Mouse (Mus musculus) heart, embryonic 12.5 days (tissue): Measurements from ENCODE around the gene Tmem181a. TPM values are rescaled to one million over a fixed set of nuclear protein-coding genes. Genes with fewer than 3 reads are reported as not detected.
"Not testable (repeated sequence)": the region's sequence is repeated elsewhere in the genome, so short reads cannot be mapped to it uniquely, and the experiment has no call there.

Experiments
- ATAC-seq: fragments of 200-750 bp; cut with Nextera tagmentation; 2 replicates; pipeline ENCODE4 v1.8.0; 2017; ENCODE audit warnings: moderate TSS enrichment, moderate library complexity; ENCODE audit not compliant: insufficient number of reproducible peaks, low FRiP score
- H3K27ac ChIP-seq: fragments of 300-500 bp; sonication (generic); 2 replicates; pipeline ENCODE4 v1.5.1; 2016; ENCODE audit warnings: mild to moderate bottlenecking, moderate library complexity; ENCODE audit not compliant: poor library complexity, severe bottlenecking
- H3K27me3 ChIP-seq: fragments of 300-500 bp; sonication (generic); replicated peaks from 2 replicates; pipeline ENCODE4 v1.6.1; 2016; ENCODE audit warnings: mild to moderate bottlenecking, moderate library complexity
- H3K36me3 ChIP-seq: fragments of 300-500 bp; sonication (generic); 2 replicates; pipeline ENCODE4 v1.6.1; 2016; ENCODE audit warnings: mild to moderate bottlenecking, moderate library complexity
- H3K4me1 ChIP-seq: fragments of 300-500 bp; sonication (generic); replicated peaks from 2 replicates; pipeline ENCODE4 v1.6.1; 2016; ENCODE audit warnings: mild to moderate bottlenecking
- H3K4me2 ChIP-seq: fragments of 300-500 bp; sonication (generic); 2 replicates; pipeline ENCODE4 v1.6.1; 2016; ENCODE audit warnings: mild to moderate bottlenecking, moderate library complexity
- H3K4me3 ChIP-seq: fragments of 300-500 bp; sonication (generic); 2 replicates; pipeline ENCODE4 v1.5.1; 2016; ENCODE audit warnings: mild to moderate bottlenecking
- H3K9ac ChIP-seq: fragments of 300-500 bp; sonication (generic); 2 replicates; pipeline ENCODE4 v1.6.1; 2016; ENCODE audit warnings: mild to moderate bottlenecking, moderate library complexity
- H3K9me3 ChIP-seq: fragments of 300-500 bp; sonication (generic); replicated peaks from 2 replicates; pipeline ENCODE4 v1.6.1; 2016; ENCODE audit warnings: mild to moderate bottlenecking, moderate library complexity
- WGBS: fragments of 180-500 bp; shearing (Covaris S2); methylation state at CpG from one replicate; pipeline ENCODE4 v1.1.7; 2016; 5-methylcytosine and 5-hydroxymethylcytosine counted together
- polyA plus RNA-seq: library from polyadenylated mRNA; unstranded; fragments of >200 nt; fragmentation: Nextera tagmentation; extraction: Ambion mirVana; gene quantifications from 2 replicates; pipeline ENCODE4 v1.2.1, GENCODE M21; 2016

Gene Tmem181a
- polyA plus RNA-seq, 1 experiment from 2014 or later = 23.7 TPM

DNA sequence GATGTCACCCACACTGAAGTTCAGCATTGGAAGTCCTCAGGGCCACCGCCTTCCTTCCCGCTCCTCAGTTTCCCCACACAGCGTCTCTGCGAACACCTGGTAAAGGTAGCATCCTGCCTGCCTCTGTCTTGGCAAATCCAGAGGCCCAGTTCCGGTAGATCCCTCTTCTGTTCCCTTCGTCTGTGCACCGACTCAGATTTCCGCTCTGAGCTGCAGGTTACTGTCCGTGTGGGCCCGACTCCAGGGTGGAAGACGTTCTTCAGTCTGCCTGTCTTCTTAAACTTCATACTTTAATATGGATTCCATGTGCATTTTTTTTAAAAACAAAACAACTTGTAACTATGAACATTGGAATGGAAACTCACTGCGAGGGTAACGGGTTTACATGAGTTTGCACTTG, 49.8 kb downstream of the Tmem181a start:
- ATAC-seq, H3K27me3 ChIP-seq, H3K4me3 ChIP-seq, H3K36me3 ChIP-seq, H3K4me2 ChIP-seq, H3K9me3 ChIP-seq, H3K9ac ChIP-seq, H3K4me1 ChIP-seq, H3K27ac ChIP-seq: not testable (repeated sequence)
- WGBS = 90% methylated on average over 10 of the region's 13 CpGs

- not testable (repeated sequence) for H3K36me3 ChIP-seq, ATAC-seq, H3K4me2 ChIP-seq, H3K9me3 ChIP-seq, H3K27me3 ChIP-seq, H3K4me1 ChIP-seq, H3K9ac ChIP-seq, H3K27ac ChIP-seq, H3K4me3 ChIP-seq
- WGBS = 91% methylated on average over 7 of the region's 7 CpGs
These were observed 55.1 kb downstream of the Tmem181a start for GRCm38 (mm10) chr17:6311716-6312115.

DNA sequence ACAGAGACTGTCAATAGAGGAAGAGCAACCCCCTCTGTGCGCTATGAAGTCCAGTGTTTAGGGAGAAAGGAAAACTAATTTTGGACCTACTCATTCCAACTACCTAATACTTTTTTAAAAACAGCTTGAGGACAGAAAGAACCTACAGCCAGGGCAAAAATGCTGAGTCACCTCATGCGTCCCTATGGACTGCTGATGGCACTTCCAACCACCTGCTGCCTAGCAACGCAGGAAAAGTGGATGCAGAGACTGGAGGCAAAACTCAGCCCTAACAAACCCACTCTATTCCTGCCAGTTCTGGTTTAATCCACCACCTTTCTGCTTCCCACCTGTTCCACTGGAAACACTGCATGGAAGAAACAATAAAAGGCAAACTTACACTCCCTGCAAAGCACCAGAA, 56.1 kb downstream of the Tmem181a start:
- H3K9me3 ChIP-seq, ATAC-seq, H3K36me3 ChIP-seq, H3K27me3 ChIP-seq, H3K4me1 ChIP-seq, H3K4me3 ChIP-seq, H3K27ac ChIP-seq, H3K4me2 ChIP-seq, H3K9ac ChIP-seq: not testable (repeated sequence)
- 63% methylated on average over 3 of the region's 3 CpGs for WGBS

DNA sequence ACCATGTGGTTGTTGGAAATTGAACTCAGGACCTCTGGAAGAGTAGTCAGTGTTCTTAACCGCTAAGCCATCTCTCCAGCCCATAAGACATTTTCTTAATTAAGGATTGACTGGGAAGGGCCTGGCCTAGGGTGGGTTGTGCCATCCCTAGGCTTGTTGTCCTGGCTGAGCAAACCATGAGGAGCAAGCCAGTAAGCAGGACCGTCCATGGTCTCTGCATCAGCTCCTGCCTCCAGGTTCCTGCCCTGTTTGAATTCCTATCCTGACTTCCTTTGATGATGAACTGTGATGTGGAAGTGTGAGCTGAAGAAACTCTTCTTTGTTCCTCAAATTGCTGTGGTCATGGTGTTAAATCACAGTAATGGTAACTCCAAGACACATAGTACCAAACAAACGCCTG, 57.8 kb downstream of the Tmem181a start:
- H3K27me3 ChIP-seq, ATAC-seq, H3K36me3 ChIP-seq, H3K4me1 ChIP-seq, H3K9ac ChIP-seq, H3K27ac ChIP-seq, H3K9me3 ChIP-seq, H3K4me2 ChIP-seq, H3K4me3 ChIP-seq: not testable (repeated sequence)
- 75% methylated on average over 2 of the region's 3 CpGs for WGBS

DNA sequence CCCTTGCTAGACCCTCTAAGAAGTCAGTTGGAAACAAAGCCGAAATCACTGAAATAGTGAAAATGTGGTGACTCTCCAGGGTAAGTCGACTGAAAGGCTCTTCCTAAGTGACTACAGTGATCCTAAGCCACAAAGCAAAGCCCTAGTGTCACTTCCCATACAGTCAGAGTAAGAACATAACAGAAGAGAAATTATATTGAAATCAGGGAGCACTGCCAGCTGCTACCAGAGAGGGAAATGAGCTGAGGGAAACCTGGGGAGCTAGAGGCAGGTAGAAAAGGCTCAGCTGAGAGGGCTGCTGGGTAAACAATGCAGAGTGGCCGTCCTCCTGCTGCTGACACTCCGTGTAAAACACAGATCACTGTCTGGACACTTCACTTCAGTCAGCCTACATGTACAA, 59.0 kb downstream of the Tmem181a start:
- not testable (repeated sequence) for ATAC-seq, H3K4me1 ChIP-seq, H3K4me3 ChIP-seq, H3K4me2 ChIP-seq, H3K9me3 ChIP-seq, H3K27ac ChIP-seq, H3K36me3 ChIP-seq, H3K9ac ChIP-seq, H3K27me3 ChIP-seq
- WGBS = 41% methylated on average over 3 of the region's 4 CpGs

- 3% methylated on average over 38 of the region's 38 CpGs for WGBS
These were observed 59.9 kb downstream of the Tmem181a start for GRCm38 (mm10) chr17:6316379-6317126.

GRCm38 (mm10) chr17:6317339-6317985, 60.8 kb downstream of the Tmem181a start, which contains the start of gene Dynlt1a:
Gene Dynlt1a (minus strand): TSS chr17:6317500.
- Histone ChIP-seq H3K9ac (peak within 1 kb of the TSS; percentile 71; the same call in 1 of the 2 replicates), H3K4me2 (peak within 1 kb of the TSS; percentile 78), H3K4me3 (peak within 1 kb of the TSS; percentile 54)
- H3K36me3 ChIP-seq, H3K27me3 ChIP-seq, H3K27ac ChIP-seq, H3K4me1 ChIP-seq, H3K9me3 ChIP-seq: not testable (repeated sequence)
- WGBS = 8% methylated on average over 23 of the region's 23 CpGs
- peak; percentile 97 for ATAC-seq

More at GRCm38 (mm10) chr17:6316379-6317126, 59.9 kb downstream of the Tmem181a start:
- Histone ChIP-seq H3K4me2 (peak overlapping the region; percentile 78), H3K4me3 (peak overlapping the region; percentile 54), H3K9ac (peak overlapping the region; percentile 71; the same call in 1 of the 2 replicates)
- peak; percentile 50 for ATAC-seq
- not testable (repeated sequence) for H3K4me1 ChIP-seq, H3K27ac ChIP-seq, H3K36me3 ChIP-seq, H3K27me3 ChIP-seq, H3K9me3 ChIP-seq

- not testable (repeated sequence) for H3K9me3 ChIP-seq, ATAC-seq, H3K36me3 ChIP-seq, H3K4me1 ChIP-seq, H3K27me3 ChIP-seq, H3K9ac ChIP-seq, H3K27ac ChIP-seq, H3K4me3 ChIP-seq
- peak overlapping the region; percentile 38; the same call in 1 of the 2 replicates for H3K4me2 ChIP-seq
- under 1% methylated on average over 14 of the region's 60 CpGs for WGBS
These were observed 64.6 kb downstream of the Tmem181a start for GRCm38 (mm10) chr17:6321081-6321777.

GRCm38 (mm10) chr17:6321778-6322101, 65.1 kb downstream of the Tmem181a start:
- H3K36me3 ChIP-seq, H3K27ac ChIP-seq, ATAC-seq, H3K9me3 ChIP-seq, H3K4me2 ChIP-seq, H3K27me3 ChIP-seq, H3K4me3 ChIP-seq, H3K9ac ChIP-seq, H3K4me1 ChIP-seq: not testable (repeated sequence)
- no CpG with 5 or more reads among the region's 10 CpGs for WGBS

- H3K36me3 ChIP-seq, ATAC-seq, H3K9ac ChIP-seq, H3K4me1 ChIP-seq, H3K9me3 ChIP-seq, H3K4me2 ChIP-seq, H3K27ac ChIP-seq, H3K27me3 ChIP-seq, H3K4me3 ChIP-seq: not testable (repeated sequence)
- WGBS = 71% methylated on average over 10 of the region's 10 CpGs
These were observed 68.4 kb downstream of the Tmem181a start for GRCm38 (mm10) chr17:6325021-6325420.

- H3K9ac ChIP-seq, H3K27me3 ChIP-seq, H3K27ac ChIP-seq, H3K9me3 ChIP-seq, H3K4me2 ChIP-seq, H3K36me3 ChIP-seq, H3K4me1 ChIP-seq, ATAC-seq, H3K4me3 ChIP-seq: not testable (repeated sequence)
- WGBS = 72% methylated on average over 6 of the region's 6 CpGs
These were observed 68.9 kb downstream of the Tmem181a start for GRCm38 (mm10) chr17:6325543-6325942.
